Mouse (Mus musculus): Measurements from ENCODE around the gene Gxylt2.

- no peak for TF ChIP-seq CTCF (IDR thresholded peaks at IDR 0.05; ENCODE audit: extremely low read depth, insufficient read length, insufficient replicate concordance, low read depth, low read length)
- TF ChIP-seq POLR2A (IDR thresholded peaks at IDR 0.05; ENCODE audit: low read depth, low read length): no peak
These were observed 28.1 kb upstream of the Gxylt2 start for GRCm38 (mm10) chr6:100676461-100676860.
